Mouse (Mus musculus): ENCODE measurements around the gene Dtymk.
"Not testable (repeated sequence)": the region's sequence is repeated elsewhere in the genome, so short reads cannot be mapped to it uniquely, and the experiment has no call there.

Dtymk gene

DNA sequence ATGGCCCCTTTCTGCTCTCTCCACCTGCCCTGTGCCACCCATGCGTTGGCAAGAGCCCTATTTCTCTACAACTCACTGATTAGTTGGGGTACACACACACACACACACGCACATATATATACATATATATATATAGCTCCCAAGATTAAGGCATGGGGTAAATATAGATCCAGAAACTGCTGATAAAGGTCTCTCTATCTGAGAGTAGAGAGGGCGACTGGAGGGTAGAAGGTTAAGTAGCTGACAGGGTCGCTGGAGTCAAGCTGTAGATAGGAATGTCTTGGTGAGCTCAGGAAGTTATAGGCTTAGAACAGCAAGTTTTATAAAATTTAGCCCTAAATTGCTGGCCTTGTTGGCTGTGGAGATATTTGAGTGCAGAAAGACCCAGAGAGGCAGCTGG lies 3.1 kb upstream of the Dtymk start:
- no peak for DNase-seq (ENCODE audit: low read depth)

DNA sequence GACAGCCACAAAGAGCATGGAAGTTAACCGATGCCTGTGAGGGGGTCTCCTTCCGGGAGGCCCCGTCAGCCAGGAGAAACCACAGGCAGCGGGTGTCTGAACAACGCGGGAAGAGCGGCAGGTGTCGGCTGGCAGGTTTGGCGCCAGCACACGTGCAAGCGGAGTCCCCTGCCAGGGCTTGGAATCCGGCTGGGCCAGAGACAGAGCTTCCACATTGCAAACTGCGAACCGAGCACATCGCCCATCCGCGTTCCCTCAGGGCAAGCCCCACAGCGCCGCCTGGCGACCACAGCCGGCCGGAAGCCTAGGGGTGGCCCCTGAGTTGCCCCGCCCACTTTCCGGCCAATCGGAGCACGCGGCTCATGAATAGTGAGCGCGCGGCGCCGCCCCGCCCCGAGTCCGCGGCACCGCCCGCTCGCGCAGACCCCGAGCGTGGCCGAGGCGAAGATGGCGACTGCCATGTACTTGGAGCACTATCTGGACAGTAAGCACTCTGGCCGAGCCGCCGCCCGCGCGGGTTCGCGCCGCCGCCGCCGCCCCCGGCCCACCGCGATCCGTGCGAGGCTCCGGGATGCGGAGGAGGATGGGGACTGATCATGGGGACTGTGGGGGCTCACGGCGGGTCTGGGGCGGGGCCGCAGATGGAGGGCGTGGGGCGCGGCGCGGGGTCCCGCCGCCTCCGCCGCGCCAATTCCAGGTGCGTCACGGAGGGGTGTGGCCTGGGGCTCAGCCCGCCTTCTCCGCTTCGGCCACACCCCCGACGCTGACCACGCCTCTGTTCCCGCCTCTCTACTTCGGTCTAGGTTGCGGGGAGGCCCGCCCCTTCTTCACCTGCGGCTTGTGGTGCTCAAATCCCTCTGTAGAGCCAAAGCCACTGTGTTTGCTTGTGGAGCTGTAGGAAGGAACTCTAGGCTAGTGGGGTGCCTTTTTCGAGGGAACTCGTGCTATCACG lies 2.1 kb upstream of the Dtymk start, which contains the start of gene Ing5:
Gene Ing5 (plus strand): TSS at position 410 of the 952 bp plus-strand sequence.
- DNase-seq (ENCODE audit: low read depth): peak; percentile 100

GRCm38 (mm10) chr1:93802771-93803170 lies 1.0 kb upstream of the Dtymk start:
- no peak for DNase-seq (ENCODE audit: low read depth)

DNA sequence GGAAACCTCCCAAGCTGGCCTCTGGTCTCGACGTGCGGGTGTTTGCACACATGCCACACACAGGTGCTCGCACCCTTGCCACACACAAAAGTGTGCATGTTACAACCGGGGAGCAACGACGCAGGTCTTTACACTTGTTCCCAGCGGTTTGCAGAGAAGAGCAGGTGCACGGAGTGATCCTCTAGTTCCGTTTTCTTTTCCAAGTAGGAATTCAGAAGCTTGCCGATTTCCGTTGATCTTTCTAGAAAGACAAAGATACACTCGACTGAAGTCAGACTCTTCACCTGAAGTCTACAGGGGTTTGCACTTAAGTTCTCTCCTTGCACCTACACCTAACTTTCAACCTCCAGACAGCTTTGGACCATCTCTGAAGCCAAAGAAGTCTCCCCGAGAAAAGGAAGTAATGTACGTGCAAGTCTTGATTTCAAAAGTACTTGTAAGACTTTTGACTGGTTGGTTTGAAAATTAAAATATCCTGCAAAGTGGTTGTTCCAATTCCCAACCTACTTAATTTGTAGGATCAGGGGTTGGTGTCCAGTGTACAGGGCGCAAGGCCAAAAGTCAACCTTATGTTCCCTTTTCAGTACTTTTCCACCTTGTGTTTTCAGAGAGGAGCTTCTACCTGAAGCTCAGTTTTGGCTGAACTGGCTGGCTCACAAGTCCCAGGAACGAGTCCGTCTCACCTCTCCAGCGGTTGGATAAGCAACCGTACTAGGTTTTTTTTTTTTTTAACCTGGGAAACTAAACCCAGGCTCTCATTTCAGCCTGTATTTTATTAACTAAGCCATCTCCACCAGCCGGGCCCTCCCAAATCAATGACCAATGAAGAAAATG lies 847 bp downstream of the Dtymk start:
- peak; percentile 28 for DNase-seq (ENCODE audit: low read depth)

DNA sequence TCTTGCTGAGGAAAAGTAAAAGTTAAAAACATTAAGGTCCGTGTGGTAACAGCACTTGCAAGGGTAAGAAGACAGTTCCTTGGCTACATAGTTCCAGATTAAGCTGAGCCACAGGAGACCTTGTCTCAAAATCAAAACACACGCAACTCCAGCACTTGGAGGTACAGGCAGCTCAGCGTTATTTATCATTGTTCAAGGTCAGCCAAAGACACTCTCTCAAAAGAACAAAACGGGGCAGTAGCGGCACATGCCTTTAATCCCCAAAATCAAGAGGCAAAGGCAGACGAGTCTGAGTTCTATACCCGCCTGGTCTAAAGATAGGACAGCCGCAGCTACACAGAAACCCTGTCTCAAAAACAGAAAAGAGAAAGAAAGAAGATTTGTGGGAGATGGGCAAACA lies 5.8 kb downstream of the Dtymk start:
- no peak for DNase-seq (ENCODE audit: low read depth)

DNA sequence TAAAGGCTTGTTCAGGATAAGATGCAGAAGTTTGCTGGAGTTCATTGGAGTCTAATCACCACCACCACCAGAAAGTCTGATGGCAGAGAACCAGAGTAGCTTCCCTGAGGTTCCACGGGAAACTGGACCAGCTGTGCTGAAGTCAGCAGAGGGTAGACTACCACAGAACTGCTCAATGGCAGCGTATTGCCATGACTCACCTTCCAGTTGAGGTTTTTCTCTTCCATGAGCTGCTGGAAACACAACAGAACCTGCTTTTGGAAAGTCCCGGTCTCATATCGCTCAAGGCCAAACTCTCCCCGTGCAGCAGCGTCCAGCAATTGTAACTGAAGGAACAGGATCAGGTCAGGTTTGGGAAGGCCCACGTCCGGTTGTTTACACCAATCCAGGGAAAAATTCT lies 7.2 kb downstream of the Dtymk start:
- DNase-seq (ENCODE audit: low read depth): no peak

GRCm38 (mm10) chr1:93786912-93787311 lies 14.8 kb downstream of the Dtymk start:
- no peak for DNase-seq (ENCODE audit: low read depth)

DNA sequence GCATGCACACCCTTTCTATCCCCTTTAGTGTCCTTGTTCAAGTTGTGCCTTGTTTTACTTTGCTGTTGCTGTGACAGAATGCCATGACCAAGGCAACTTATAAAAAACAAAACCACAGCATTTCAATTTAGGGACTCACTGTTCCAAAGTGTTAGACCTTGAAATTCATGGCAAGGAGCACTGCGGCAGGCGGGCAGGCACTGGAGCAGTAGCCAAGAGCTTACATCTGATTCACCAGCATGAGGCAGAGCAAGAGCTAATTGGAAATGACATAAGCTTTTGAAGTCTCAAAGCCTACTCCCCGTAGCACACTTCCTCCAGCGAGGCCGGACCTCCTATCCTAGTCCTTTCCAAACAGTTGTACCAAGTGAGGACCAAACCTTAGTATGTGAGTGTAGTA lies 25.0 kb downstream of the Dtymk start:
- no peak for DNase-seq (ENCODE audit: low read depth)

- DNase-seq (ENCODE audit: low read depth): no peak
Measured at GRCm38 (mm10) chr1:93769901-93770300, 31.8 kb downstream of the Dtymk start.

DNA sequence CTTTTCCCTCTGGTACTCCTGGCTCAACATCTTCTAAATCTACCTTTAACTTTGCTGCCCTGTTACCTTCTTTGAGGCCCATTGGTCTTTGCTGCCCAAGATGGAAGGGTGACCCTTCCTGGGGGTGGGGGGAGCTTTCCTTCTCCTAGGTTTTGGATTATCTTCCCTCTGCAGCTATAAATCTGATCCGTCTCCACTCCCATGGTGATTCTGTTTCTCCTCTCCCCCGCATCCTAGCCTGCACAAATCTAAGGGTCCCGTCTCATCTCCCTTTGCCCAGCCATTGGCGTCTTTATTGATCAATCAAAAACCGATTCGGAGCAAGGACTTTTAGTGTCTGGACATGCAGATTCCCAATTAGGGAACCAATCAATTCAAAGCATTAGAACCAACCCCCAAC lies 34.1 kb downstream of the Dtymk start:
- DNase-seq (ENCODE audit: low read depth): no peak

GRCm38 (mm10) chr1:93764871-93765591 lies 36.7 kb downstream of the Dtymk start:
- no peak for DNase-seq (ENCODE audit: low read depth)

DNA sequence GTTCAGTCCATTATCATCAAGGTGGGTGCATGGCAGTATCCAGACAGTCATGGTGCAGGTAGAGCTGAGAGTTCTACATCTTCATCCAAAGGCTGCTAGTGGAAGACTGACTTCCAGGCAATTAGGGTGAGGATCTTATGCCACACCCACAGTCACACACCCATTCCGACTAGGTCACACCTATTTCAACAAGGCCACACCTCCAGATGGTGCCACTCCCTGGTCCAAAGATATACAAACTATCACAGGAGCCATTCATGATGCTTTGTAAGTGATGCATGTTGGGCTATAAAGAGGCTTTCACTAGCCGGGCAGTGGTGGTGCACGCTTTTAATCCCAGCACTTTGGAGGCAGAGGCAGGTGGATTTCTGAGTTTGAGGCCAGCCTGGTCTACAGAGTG lies 38.2 kb downstream of the Dtymk start:
- DNase-seq (ENCODE audit: low read depth): not testable (repeated sequence)

- DNase-seq (ENCODE audit: low read depth): no peak
Measured at GRCm38 (mm10) chr1:93760076-93760475, 41.7 kb downstream of the Dtymk start.

DNA sequence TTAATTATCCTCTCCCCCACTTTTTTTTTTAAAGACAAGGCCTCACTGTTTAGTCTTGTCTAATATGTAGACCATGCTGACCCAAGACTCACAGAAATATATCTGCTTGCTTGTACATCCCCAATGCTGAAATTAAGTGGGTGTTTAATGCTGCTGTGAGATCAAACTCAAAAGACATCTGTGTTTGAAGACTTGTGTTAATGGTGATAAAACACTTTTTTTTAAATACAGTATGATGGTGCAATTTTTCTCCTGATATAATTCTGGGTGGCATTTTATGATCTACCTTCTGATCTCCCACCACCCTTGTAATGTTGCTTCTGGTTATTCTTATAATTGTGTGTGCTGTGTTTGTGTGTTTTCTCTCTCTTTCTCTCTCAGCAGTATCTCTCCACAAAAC lies 45.6 kb downstream of the Dtymk start:
- no peak for DNase-seq (ENCODE audit: low read depth)

GRCm38 (mm10) chr1:93755618-93756017 lies 46.1 kb downstream of the Dtymk start:
- DNase-seq (ENCODE audit: low read depth): peak; percentile 23

DNA sequence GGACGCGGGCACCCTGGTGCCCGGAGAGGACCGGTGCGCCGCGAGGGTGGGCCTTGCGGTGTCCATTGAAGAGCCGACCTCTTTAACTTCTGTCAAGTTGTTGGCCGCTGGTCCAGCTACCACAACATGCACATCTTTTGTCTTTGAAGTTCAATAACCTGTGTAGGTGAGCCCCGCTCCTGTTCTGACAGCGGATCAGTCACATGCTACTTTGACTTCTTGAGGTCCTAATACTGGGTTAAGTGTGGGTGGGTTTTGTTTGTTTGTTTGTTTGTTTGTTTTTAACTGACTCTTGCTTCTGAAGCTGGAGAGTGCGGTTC lies 46.5 kb downstream of the Dtymk start:
- no peak for DNase-seq (ENCODE audit: low read depth)

DNA sequence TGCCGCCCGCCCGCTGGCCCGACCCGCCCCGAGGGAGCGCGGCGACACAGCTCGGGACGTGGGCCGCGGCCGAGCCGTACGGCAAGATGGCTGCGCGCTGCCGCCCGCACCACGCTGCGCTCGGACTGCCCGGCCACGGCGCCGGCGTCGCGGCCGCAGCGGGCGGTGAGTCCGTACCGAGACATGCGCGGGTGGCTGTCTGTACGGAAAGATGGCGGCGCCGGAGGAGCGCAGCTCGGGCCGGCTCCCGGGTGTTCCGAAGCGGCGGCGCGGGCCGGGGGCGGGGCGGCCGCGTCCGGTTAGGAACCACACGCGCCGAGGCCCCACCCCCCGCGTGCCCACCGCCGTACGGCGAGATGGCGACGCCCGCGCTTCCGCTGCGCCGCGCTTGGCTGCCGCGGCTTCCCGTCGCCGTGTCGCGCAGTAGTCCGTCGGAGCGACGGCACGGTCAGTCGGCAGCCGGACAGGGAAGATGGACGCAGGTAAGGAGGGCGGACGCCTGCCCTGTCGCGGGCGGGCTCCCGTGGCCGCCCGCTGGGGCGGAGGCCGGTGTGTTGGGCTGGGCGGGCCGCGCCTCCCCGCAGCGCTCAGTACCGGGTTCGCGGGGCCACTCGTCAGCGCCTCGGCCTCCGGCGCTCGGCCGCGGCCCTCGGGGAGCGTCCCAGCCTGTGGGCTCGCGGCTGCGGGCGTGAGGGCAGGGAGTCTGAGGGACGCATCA lies 47.0 kb downstream of the Dtymk start, which contains the start of gene Thap4:
Gene Thap4 (minus strand): TSS at position 292 of the 718 bp plus-strand sequence.
- peak; percentile 90 for DNase-seq (ENCODE audit: low read depth)

DNA sequence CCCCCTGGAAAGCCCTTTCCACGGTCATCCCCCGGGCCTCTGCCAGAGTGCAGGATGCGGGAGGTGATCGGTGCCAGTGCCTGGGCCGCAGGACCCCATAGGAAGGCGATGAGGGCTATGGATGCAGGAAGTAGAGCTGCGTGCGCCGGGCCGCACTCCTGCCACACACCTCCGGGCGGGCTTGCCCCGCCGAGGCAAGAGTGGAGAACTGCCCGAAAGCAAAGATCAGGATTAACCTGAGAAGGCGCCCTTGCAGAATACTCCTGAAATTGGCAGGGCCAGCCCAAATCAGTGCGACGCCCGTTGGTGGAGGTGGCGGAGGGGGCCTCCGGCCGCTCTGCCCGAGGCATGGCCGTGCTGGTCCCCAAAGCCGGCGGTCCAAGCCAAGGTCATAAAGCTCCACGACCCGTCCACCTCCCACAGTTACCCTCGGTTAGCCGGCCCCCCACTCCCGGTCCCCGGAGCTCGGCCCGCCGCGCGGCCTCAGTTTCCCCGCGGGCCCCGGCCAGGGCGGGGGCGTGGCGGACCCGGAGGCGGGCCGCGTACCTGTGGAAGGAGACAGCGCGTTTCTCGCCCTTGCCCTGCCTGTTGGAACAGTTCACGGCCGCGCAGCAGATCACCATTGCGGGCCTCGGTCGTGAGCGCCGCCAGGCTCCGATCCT lies 47.7 kb downstream of the Dtymk start:
- peak; percentile 44 for DNase-seq (ENCODE audit: low read depth)

DNA sequence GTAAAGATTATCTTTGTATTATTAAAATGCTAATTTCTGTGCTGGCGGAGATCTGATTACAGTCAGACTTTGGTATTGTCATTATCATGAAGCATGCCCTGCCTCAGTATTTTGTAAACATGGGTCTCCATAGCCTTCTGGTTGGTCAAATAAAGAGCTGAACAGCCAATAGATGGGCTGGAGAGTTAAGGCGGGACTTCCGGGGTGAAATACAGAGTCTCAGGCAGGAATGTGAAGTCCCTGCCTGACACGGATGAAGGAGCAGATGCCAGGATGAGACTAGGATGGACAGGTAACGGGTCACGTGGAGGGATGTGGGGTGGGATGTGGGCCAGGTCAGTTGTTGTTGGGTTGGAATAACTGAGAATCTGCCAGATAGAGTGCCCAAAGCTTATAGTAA lies 50.4 kb downstream of the Dtymk start, which contains the start of gene Atg4b:
Gene Atg4b (plus strand): TSS at position 211 of the 400 bp plus-strand sequence.
- no peak for DNase-seq (ENCODE audit: low read depth)

- DNase-seq (ENCODE audit: low read depth): no peak
Measured at GRCm38 (mm10) chr1:93748539-93748938, 53.2 kb downstream of the Dtymk start.

DNA sequence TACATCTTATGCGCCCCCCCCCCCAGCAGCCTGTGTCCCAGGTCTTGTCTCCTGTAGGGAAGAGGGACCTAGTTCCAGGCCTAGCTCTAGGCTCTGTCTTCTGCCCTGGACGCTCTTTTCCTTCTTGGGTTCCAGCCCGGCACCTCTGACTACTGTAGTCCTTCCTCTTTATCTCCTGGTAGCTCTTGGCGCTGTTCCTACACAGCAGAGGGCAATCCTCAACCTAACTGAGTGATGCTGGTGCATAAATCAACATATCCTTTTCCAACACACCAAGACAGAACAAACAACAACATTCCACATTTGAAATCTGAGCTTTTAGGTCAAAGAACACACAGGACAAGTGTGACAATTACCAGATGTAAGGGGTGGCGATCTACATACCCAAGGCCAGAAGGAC lies 55.6 kb downstream of the Dtymk start:
- DNase-seq (ENCODE audit: low read depth): no peak
